Mouse (Mus musculus) liver, postnatal 0 days (tissue): Measurements from ENCODE around the gene Pop5.

Experiments
- CTCF ChIP-seq: sonication (generic); IDR thresholded peaks from 2 replicates; pipeline ENCODE4 v1.5.1; 2016; ENCODE audit warnings: antibody characterized with exemption, low read depth
- EP300 ChIP-seq: IDR thresholded peaks from 2 replicates; pipeline ENCODE4 v1.6.1; 2016; ENCODE audit warnings: antibody characterized with exemption, low read depth, mild to moderate bottlenecking

GRCm38 (mm10) chr5:115235323-115235771 lies 289 bp upstream of the Pop5 start:
- TF ChIP-seq CTCF (no peak), EP300 (no peak)
